30 mouse cellular contexts compared by ENCODE assay signal in the genomic region with DNA sequence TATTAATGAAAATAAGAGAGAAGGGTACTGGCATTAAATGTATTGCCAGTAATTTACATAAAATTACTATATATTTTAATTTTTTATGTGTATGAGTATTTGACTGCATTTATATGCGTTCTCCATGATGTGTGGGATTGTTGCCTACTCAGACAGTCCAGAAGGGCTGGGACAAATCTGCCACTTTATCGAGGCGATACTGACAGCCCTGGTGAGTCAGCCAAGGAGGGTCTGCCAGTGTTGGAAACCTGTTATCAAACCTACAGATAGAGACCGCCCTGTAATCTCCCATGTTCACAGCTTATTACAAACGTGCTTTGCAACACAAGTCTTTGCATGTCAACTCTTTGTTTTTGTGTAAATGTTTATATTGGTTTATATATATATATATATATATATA.
DNase-seq lines count a peak whose midpoint lies in the region; ATAC-seq and TF ChIP-seq lines count a peak whose summit lies in the region.
"Had no signal": no experiment of that assay in that cellular context is flagged by ENCODE, and none has a peak within 500 bp of the region (broad histone marks: within the 10 kb centered on the region; RNA-seq: fewer than 3 reads in every experiment).

No protein-coding gene starts in this region.

- ATAC-seq in liver, postnatal 0 days = no peak
- peak; percentile 72; the same call in 1 of the 2 replicates for ATAC-seq in liver, embryonic 11.5 days (replicated peaks; ENCODE audit: low FRiP score)
- ATAC-seq in liver, embryonic 14.5 days (ENCODE audit: insufficient read depth) = peak; percentile 60; the same call in 1 of the 2 replicates
- ATAC-seq: forebrain, embryonic 15.5 days; hindbrain, embryonic 16.5 days had no signal

- no peak overlapping the region for H3K9ac ChIP-seq in liver, postnatal 0 days (replicated peaks)
- H3K9ac ChIP-seq in liver, embryonic 11.5 days (ENCODE audit: low read depth, low read length) = no peak overlapping the region
- H3K9ac ChIP-seq in liver, embryonic 14.5 days (replicated peaks) = no peak overlapping the region
- H3K9ac ChIP-seq: embryonic facial prominence, embryonic 13.5 days; forebrain, embryonic 12.5 days; forebrain, embryonic 15.5 days; heart, embryonic 12.5 days; heart, embryonic 15.5 days; hindbrain, embryonic 13.5 days had no signal

- no peak overlapping the region for H3K27ac ChIP-seq in liver, postnatal 0 days (ENCODE audit: low read depth)
- H3K27ac ChIP-seq in liver, embryonic 11.5 days (ENCODE audit: low read depth, low read length) = no peak overlapping the region
- H3K27ac ChIP-seq in liver, embryonic 14.5 days = no peak overlapping the region
- H3K27ac ChIP-seq: embryonic facial prominence, embryonic 10.5 days; embryonic facial prominence, embryonic 13.5 days; forebrain, embryonic 12.5 days; forebrain, embryonic 15.5 days; heart, embryonic 15.5 days; hindbrain, embryonic 10.5 days; hindbrain, embryonic 13.5 days had no signal

- H3K36me3 ChIP-seq in liver, postnatal 0 days (replicated peaks; ENCODE audit: insufficient read depth, low read length) = no peaks in the 10 kb centered on the region
- no peaks in the 10 kb centered on the region for H3K36me3 ChIP-seq in liver, embryonic 11.5 days (ENCODE audit: control insufficient read depth, insufficient read depth, low read length)
- no peaks in the 10 kb centered on the region for H3K36me3 ChIP-seq in liver, embryonic 14.5 days (replicated peaks; ENCODE audit: control insufficient read depth, insufficient read depth, low read depth)
- H3K36me3 ChIP-seq: embryonic facial prominence, embryonic 10.5 days; embryonic facial prominence, embryonic 13.5 days; forebrain, embryonic 12.5 days; forebrain, embryonic 15.5 days; G1E; heart, embryonic 12.5 days; heart, embryonic 15.5 days; hindbrain, embryonic 10.5 days; hindbrain, embryonic 13.5 days had no signal

- no peaks in the 10 kb centered on the region for H3K4me1 ChIP-seq in liver, postnatal 0 days (ENCODE audit: insufficient read depth)
- H3K4me1 ChIP-seq in liver, embryonic 11.5 days (replicated peaks; ENCODE audit: control insufficient read depth, insufficient read depth, low read length) = peaks cover 3% of the 10 kb centered on the region; the same call in 1 of the 2 replicates
- H3K4me1 ChIP-seq in liver, embryonic 14.5 days (replicated peaks; ENCODE audit: control insufficient read depth in 2 of 2, insufficient read depth in 2 of 2, low read length in 1 of 2) = peaks cover 0 to 8% of the 10 kb centered on the region in 2 experiments; a peak in 2 of 4 replicates
- H3K4me1 ChIP-seq: embryonic facial prominence, embryonic 13.5 days had no signal

- no peak for TF ChIP-seq EP300 in liver, postnatal 0 days (IDR thresholded peaks at IDR 0.05; ENCODE audit: low read depth)
- TF ChIP-seq EP300 in liver, embryonic 14.5 days (IDR thresholded peaks at IDR 0.05; ENCODE audit: low read depth) = no peak

- TF ChIP-seq CTCF in liver, postnatal 0 days (IDR thresholded peaks at IDR 0.05; ENCODE audit: low read depth) = no peak
- no peak for TF ChIP-seq CTCF in liver, embryonic 14.5 days (IDR thresholded peaks at IDR 0.05; ENCODE audit: low read depth)

- no peak overlapping the region for H3K4me2 ChIP-seq in liver, postnatal 0 days (ENCODE audit: low read depth, low read length)
- no peak overlapping the region for H3K4me2 ChIP-seq in liver, embryonic 11.5 days
- no peak overlapping the region for H3K4me2 ChIP-seq in liver, embryonic 14.5 days (ENCODE audit: low read depth)
- H3K4me2 ChIP-seq: embryonic facial prominence, embryonic 13.5 days; forebrain, embryonic 12.5 days; forebrain, embryonic 15.5 days; heart, embryonic 12.5 days; heart, embryonic 15.5 days; hindbrain, embryonic 13.5 days had no signal

- H3K27me3 ChIP-seq in liver, postnatal 0 days (ENCODE audit: insufficient read depth, low read length) = no peaks in the 10 kb centered on the region
- H3K27me3 ChIP-seq in liver, embryonic 11.5 days (replicated peaks; ENCODE audit: control insufficient read depth, insufficient read depth, low read length) = no peaks in the 10 kb centered on the region
- no peaks in the 10 kb centered on the region for H3K27me3 ChIP-seq in liver, embryonic 14.5 days (ENCODE audit: control insufficient read depth, insufficient read depth, low read length)
- H3K27me3 ChIP-seq: CH12.LX; embryonic facial prominence, embryonic 13.5 days; forebrain, embryonic 12.5 days; forebrain, embryonic 15.5 days; heart, embryonic 12.5 days; heart, embryonic 15.5 days; hindbrain, embryonic 13.5 days had no signal

- H3K9me3 ChIP-seq in liver, postnatal 0 days (ENCODE audit: low read length) = no peaks in the 10 kb centered on the region
- H3K9me3 ChIP-seq in liver, embryonic 11.5 days (ENCODE audit: control insufficient read depth, low read length) = no peaks in the 10 kb centered on the region
- no peaks in the 10 kb centered on the region for H3K9me3 ChIP-seq in liver, embryonic 14.5 days (ENCODE audit: control insufficient read depth, low read length)
- H3K9me3 ChIP-seq: embryonic facial prominence, embryonic 10.5 days; embryonic facial prominence, embryonic 13.5 days; forebrain, embryonic 12.5 days; forebrain, embryonic 15.5 days; heart, embryonic 12.5 days; heart, embryonic 15.5 days; hindbrain, embryonic 10.5 days; hindbrain, embryonic 13.5 days had no signal

- peak; percentile 14 for DNase-seq in liver
- no peak for DNase-seq in liver, postnatal 0 days
- no peak for DNase-seq in liver, embryonic 11.5 days (ENCODE audit: low spot score)
- DNase-seq in liver, embryonic 14.5 days (ENCODE audit: low read depth in 3 of 3, low spot score in 3 of 3) = no peak
- DNase-seq in lung, adult 18-20 months = no peak
- DNase-seq in kidney, postnatal 36 days = no peak
- DNase-seq in thymus, postnatal 4 days = no peak
- DNase-seq: adrenal gland, adult 8-10 months; adrenal gland, postnatal 25 days; B cell, adult 2 months; cerebellum, adult 11 months; cerebellum, adult 8-10 months; cerebellum, postnatal 10 days; cerebellum, postnatal 36 days; embryo, embryonic 11 days; gastrocnemius, postnatal 25 days; heart, postnatal 10 days; heart, postnatal 36 days had no signal

- 68% methylated on average over 5 of the region's 5 CpGs for WGBS in liver, postnatal 0 days (ENCODE audit: insufficient replicate concordance)
- WGBS in liver, embryonic 11.5 days = 74% methylated on average over 5 of the region's 5 CpGs
- WGBS in liver, embryonic 14.5 days (ENCODE audit: insufficient replicate concordance) = 38% methylated on average over 5 of the region's 5 CpGs

- H3K4me3 ChIP-seq in liver, postnatal 0 days (ENCODE audit: low read depth, low read length) = no peak overlapping the region
- no peak overlapping the region for H3K4me3 ChIP-seq in liver, embryonic 11.5 days (ENCODE audit: low read depth, low read length)
- H3K4me3 ChIP-seq in liver, embryonic 14.5 days (ENCODE audit: insufficient read depth in 1 of 2, low read depth in 2 of 2, low read length in 2 of 2) = no peak overlapping the region
- H3K4me3 ChIP-seq: embryonic facial prominence, embryonic 10.5 days; embryonic facial prominence, embryonic 13.5 days; erythroblast, embryonic 14.5 days; forebrain, embryonic 12.5 days; forebrain, embryonic 15.5 days; heart, embryonic 12.5 days; heart, embryonic 15.5 days; hindbrain, embryonic 10.5 days; hindbrain, embryonic 13.5 days had no signal
